Mouse (Mus musculus) left cerebral cortex, adult 2 months (tissue): ENCODE data around the gene Ugt1a8. TPM values are rescaled to one million over a fixed set of nuclear protein-coding genes. Genes with fewer than 3 reads are reported as not detected.
"Not testable (repeated sequence)": the region's sequence is repeated elsewhere in the genome, so short reads cannot be mapped to it uniquely, and the experiment has no call there.

ENCODE experiments used
- DNase-seq, 2 experiments: peaks; one replicate each; pipeline ENCODE4 v3.0.0; 2021 to 2022; ENCODE audit warnings: low spot score in 2 of 2, mixed read lengths in 1 of 2; ENCODE audit errors: extremely low spot score in 1 of 2
- H3K27ac ChIP-seq: fragments of 200-600 bp; 2 replicates; pipeline ENCODE4 v1.8.1; 2022
- H3K4me3 ChIP-seq: fragments of 200-600 bp; 2 replicates; pipeline ENCODE4 v1.8.1; 2022
- CTCF ChIP-seq: fragments of 200-600 bp; IDR thresholded peaks from 2 replicates; pipeline ENCODE4 v1.8.1; 2022; ENCODE audit warnings: antibody characterized with exemption, mild to moderate bottlenecking, moderate library complexity
- intact Hi-C: fragments of 180-260 bp; cut with DNase I; formaldehyde crosslinking; loops from one replicate; pipeline ENCODE4 v1.15.1; 2025
- long read RNA-seq, 2 experiments: library from polyadenylated mRNA; stranded (forward); transcript quantifications; one replicate each; pipeline ENCODE4 v2.0.0; 2021; ENCODE audit warnings: borderline mapping rate in 2 of 2
- total RNA-seq, 2 experiments: library from RNA; stranded (reverse); gene quantifications; 2 replicates each; pipeline ENCODE4 v1.2.3; 2021

Gene Ugt1a8
- total RNA-seq: not detected
- long read RNA-seq, experiment 1: 0 reads
- long read RNA-seq, experiment 2: 0 reads

DNA sequence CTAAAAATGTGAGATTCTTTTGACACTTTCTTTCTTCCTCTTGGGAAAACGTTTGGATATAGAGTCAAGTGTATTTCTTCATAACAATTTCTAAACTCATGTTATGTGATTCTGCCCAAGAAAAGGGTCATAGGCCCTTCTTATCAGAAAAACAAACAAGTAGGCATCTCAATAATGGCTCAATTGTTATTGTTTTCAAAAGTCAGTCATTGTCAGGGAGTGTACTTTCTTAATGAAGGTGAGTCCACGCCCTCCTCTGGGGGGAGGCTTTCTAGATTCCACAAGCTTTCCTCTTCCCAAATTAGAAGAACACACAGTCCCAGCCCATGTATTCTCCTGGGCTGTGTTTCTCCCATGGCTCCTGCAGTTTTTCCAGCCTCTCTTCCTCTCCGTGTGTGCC is at the start of gene Ugt1a8:
TSS of gene Ugt1a8 (plus strand) at position 301 of the 400 bp plus-strand sequence.
- Histone ChIP-seq H3K4me3 (no peak within 1 kb of the TSS), H3K27ac (no peak within 1 kb of the TSS)
- TF ChIP-seq CTCF: no peak
- intact Hi-C loops: no loop called here
- no peak for DNase-seq

DNA sequence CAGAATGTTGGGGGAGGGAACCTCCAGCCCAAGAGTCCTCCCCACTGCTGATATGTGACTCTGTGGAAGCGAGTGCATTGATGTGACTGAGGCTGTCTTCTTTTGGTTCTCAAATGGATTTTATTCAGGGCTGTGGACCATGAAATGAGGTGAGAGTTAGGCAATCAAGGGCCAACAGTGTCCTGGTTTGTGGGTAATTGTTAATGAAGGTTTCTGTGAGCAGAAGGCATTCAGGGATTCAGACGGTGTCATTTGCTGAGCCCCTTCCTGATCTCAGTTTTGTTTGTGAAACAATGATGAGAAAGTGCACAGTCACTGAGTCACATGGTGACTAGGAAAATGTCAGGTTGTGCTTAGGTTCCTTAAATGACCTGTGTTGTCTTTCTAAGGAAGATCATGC is 44.6 kb upstream of the Ugt1a8 start:
- H3K4me3 ChIP-seq, H3K27ac ChIP-seq, intact Hi-C loops, DNase-seq: not testable (repeated sequence)

DNA sequence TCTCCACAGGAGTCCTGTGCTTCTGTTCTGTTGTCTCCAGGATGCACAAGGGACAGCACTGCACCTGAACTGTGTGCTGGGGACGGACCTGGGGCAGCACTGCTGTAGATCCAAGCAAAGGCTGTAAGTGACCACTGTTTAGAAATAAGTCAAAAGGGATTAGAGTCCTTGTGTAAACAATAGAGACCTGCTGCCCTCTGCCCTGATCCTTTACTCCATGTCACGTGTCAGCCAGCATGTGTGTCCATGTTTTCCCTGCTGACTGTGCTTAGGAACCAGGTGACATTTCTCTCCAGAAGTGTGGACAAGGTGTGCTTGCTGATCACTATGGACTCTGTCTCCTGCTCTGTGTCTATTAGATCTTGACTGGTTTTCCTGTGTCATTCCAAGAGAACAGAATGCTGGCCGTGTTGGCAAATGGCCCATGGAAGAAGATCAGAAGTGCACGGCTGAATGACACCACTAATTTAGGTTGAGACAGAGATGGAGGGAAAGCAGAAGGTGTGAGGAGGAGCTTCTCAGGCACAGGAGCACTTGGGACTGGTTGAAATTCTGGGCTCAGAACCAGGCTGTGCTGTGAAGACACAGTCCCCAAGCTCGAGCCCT is 42.7 kb upstream of the Ugt1a8 start:
- intact Hi-C loops, H3K27ac ChIP-seq, DNase-seq, H3K4me3 ChIP-seq: not testable (repeated sequence)

DNA sequence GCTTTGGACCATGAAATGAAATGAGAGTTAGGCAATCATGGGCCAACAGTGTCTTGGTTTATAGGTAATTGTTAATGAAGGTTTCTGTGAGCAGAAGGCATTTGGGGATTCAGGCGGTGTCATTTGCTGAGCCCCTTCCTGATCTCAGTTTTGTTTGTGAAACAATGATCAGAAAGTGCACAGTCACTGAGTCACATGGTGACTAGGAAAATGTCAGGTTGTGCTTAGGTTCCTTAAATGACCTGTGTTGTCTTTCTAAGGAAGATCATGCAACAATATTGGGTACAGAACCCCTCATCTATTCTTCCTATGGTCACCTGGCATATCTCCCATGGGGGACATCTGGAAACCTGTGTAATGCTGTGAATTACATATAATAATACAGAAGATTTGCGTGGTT is 40.2 kb upstream of the Ugt1a8 start:
- intact Hi-C loops, DNase-seq, H3K4me3 ChIP-seq, H3K27ac ChIP-seq: not testable (repeated sequence)

GRCm38 (mm10) chr1:88055088-88055487 is 32.5 kb upstream of the Ugt1a8 start, which contains the start of gene Ugt1a10:
TSS of gene Ugt1a10 (plus strand) at chr1:88055388.
- intact Hi-C loops: no loop called here
- TF ChIP-seq CTCF: no peak
- DNase-seq: no peak
- H3K27ac ChIP-seq: no peak within 1 kb of the TSS
- H3K4me3 ChIP-seq: no peak within 1 kb of the TSS

DNA sequence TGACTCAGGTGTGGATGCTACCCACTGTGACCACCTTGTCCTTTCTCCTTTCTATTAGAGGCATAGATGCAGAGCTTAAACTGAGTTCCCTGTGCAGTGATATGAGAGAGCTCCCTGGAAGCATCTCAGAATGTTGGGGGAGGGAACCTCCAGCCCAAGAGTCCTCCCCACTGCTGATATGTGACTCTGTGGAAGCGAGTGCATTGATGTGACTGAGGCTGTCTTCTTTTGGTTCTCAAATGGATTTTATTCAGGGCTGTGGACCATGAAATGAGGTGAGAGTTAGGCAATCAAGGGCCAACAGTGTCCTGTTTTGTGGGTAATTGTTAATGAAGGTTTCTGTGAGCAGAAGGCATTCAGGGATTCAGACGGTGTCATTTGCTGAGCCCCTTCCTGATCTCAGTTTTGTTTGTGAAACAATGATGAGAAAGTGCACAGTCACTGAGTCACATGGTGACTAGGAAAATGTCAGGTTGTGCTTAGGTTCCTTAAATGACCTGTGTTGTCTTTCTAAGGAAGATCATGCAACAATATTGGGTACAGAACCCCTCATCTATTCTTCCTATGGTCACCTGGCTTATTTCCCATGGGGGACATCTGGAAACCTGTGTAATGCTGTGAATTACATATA is 21.0 kb upstream of the Ugt1a8 start:
- DNase-seq, intact Hi-C loops, H3K27ac ChIP-seq, H3K4me3 ChIP-seq: not testable (repeated sequence)

DNA sequence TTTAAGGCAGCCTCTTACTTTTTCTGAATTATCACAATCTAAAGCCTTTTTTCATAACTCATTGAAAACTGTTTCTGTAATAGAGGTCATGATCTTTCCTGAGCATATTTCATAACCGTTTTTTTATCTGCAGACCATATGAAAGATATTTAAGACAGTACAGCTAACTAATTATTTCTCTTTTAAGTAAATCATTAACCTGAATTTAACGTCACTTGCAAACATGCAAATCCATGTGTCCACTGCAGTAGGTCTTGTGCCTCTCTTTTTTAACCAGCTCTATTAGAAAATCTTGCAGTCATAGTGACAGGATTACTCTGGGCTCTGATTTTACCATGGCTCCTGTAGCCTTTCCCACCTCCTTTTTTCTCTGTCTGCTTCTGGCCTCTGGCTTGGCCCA is 17.1 kb upstream of the Ugt1a8 start, which contains the start of gene Ugt1a9:
TSS of gene Ugt1a9 (plus strand) at position 306 of the 400 bp plus-strand sequence.
- TF ChIP-seq CTCF: no peak
- intact Hi-C loops: no loop called here
- no peak within 1 kb of the TSS for H3K27ac ChIP-seq
- DNase-seq: no peak
- H3K4me3 ChIP-seq: no peak within 1 kb of the TSS

- Histone ChIP-seq H3K4me3 (no peak overlapping the region), H3K27ac (no peak overlapping the region)
- TF ChIP-seq CTCF: no peak
- intact Hi-C loops: no loop called here
- no peak for DNase-seq
Measured at GRCm38 (mm10) chr1:88070902-88071301, 16.7 kb upstream of the Ugt1a8 start.

DNA sequence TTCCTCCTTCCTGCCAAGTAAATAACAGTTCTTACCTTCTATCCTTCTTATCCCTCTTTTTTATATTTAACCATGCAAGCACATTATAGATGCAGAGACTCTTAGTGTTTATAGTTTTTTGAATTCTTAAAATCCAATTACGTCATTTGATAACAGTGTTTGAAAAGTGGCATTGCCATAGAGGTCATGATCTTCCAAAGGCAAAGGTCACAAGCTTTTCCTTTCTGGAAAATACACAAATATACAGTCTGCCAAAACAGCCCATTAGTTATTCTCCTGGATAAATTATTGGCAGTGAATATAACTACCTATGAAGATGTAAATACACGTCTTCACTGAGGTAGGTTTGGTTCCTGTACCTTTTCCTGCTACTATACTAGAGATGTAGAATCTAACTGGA is 13.1 kb upstream of the Ugt1a8 start:
- no peak for TF ChIP-seq CTCF
- Histone ChIP-seq H3K27ac (no peak overlapping the region), H3K4me3 (no peak overlapping the region)
- no peak for DNase-seq
- intact Hi-C loops: no loop called here

DNA sequence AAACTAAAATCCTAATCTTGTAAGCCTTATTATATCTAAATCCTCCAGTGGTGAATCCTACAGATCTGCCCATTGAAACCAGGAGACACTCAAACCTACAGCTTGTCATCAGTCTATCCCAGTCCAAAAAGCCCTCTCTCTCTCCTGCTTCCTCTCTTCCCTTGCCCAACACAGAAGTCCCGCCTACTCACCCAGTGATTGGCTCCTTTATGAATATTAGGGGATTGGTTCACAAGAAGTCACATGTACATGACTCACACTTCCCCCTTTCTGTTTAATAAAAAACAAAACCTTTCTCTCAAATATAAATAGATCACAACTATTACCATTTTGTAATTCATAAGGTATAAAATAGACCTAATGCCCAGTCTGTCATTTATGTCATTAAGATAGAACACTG is 10.5 kb upstream of the Ugt1a8 start:
- H3K27ac ChIP-seq: no peak overlapping the region
- no peak for TF ChIP-seq CTCF
- no peak overlapping the region for H3K4me3 ChIP-seq
- DNase-seq: no peak
- intact Hi-C loops: no loop called here

DNA sequence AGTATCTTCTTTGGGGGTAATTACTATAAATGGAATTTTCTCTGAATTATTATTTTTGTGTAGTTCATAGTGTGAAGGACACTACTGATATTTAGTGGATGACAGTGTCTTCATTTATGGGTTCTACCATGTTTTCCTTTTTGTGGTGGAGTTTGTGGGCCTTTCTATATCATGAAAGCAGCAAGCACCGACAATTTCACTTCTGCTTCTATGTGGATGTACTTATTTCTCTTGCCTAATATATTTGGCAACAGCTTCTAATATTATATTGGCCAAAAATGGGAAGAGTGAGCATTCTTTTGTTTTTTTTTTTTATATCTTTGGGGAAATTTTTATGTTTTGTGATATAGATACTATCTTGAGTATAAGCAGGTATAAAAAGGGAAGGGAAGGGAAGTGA is 5.9 kb upstream of the Ugt1a8 start:
- no peak for TF ChIP-seq CTCF
- no peak for DNase-seq
- intact Hi-C loops: no loop called here
- Histone ChIP-seq H3K27ac (no peak overlapping the region), H3K4me3 (no peak overlapping the region)

DNA sequence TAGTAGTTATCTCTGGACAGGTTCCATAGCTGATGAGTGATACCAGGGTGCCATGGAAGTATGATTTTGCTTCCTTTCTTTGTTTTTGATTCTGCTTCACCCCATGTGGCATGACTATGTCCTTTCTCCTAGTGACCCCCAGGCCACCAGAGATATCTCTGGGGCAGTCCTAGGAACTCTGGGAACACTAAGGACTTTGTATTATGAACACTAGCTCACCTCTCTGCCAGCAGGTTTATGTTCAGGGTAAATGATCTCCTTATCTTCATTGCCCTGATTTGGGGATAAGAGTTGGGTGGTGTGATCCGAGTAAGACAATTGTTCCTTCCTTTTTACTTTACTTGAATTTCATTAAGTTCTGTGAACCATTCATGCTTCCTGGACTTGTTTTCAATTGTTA is 1.5 kb upstream of the Ugt1a8 start:
- DNase-seq: no peak
- intact Hi-C loops: no loop called here
- Histone ChIP-seq H3K4me3 (no peak overlapping the region), H3K27ac (no peak overlapping the region)
- no peak for TF ChIP-seq CTCF

DNA sequence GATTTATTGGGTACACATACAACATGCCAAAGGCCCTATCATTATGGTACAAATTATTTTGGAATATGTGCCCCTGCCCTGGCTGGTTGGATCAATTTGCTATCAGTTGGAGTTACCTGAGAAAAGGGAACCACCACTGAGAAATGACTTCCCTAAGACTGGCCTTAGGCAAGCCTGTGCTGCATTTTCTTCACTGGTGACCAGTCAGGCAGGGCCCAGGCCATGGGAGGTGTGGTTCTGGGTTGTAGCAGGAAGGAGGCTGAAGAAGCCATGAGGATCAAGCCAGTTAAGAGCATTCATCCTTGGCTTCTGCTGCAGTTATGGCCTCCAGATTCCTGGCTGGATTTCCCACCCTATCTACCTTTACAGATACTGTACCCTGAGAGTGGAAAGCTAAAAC is 4.7 kb downstream of the Ugt1a8 start:
- Histone ChIP-seq H3K27ac (no peak overlapping the region), H3K4me3 (no peak overlapping the region)
- intact Hi-C loops: no loop called here
- DNase-seq: no peak
- no peak for TF ChIP-seq CTCF
